Comparison of ENCODE assay signal across 18 mouse cellular contexts in genomic region chr6:121367099-121367498, GRCm38 (mm10). TPM values are rescaled to one million over a fixed set of nuclear protein-coding genes. Genes with fewer than 3 reads are reported as not detected.
DNase-seq lines count a peak whose midpoint lies in the region; ATAC-seq and TF ChIP-seq lines count a peak whose summit lies in the region.
"Had no signal": no experiment of that assay in that cellular context is flagged by ENCODE, and none has a peak within 500 bp of the region (broad histone marks: within the 10 kb centered on the region; RNA-seq: fewer than 3 reads in every experiment).

No protein-coding gene starts in this region.

- no peak for TF ChIP-seq CTCF in kidney, postnatal 0 days (IDR thresholded peaks at IDR 0.05; ENCODE audit: low read depth)

- ATAC-seq in kidney, embryonic 15.5 days (replicated peaks; ENCODE audit: low FRiP score) = peak; percentile 22; the same call in 1 of the 2 replicates
- ATAC-seq in kidney, postnatal 0 days (replicated peaks; ENCODE audit: low FRiP score, low read depth) = no peak
- ATAC-seq in intestine, embryonic 16.5 days = no peak
- ATAC-seq: activated CD4-positive, CD25-positive, alpha-beta regulatory T cell, adult 4 months; forebrain, embryonic 13.5 days; forebrain, embryonic 15.5 days; forebrain, postnatal 0 days; Patski had no signal

- peak; percentile 17 for DNase-seq in embryo, embryonic 9.5 days (ENCODE audit: extremely low spot score)
- no peak for DNase-seq in embryo, embryonic 10.5 days (ENCODE audit: low spot score)
- DNase-seq in kidney, postnatal 14 days = no peak
- DNase-seq in kidney, postnatal 0 days (ENCODE audit: low spot score) = peak; percentile 30
- DNase-seq in kidney, adult 8-10 months = no peak
- peak; percentile 81 for DNase-seq in Muller cell, postnatal 12 days (ENCODE audit: inconsistent ontology term)
- DNase-seq: adrenal gland, adult 8-10 months; cerebellum, adult 11-12 months; cerebellum, adult 2 months; forebrain, postnatal 0 days had no signal

- 39% methylated on average over 3 of the region's 3 CpGs for WGBS in kidney, embryonic 15.5 days
- WGBS in kidney, postnatal 0 days = 37% methylated on average over 3 of the region's 3 CpGs
- WGBS in intestine, embryonic 16.5 days = 56% methylated on average over 3 of the region's 3 CpGs

- no peak overlapping the region for H3K4me3 ChIP-seq in kidney, embryonic 15.5 days (replicated peaks)
- no peak overlapping the region for H3K4me3 ChIP-seq in kidney, postnatal 0 days (replicated peaks; ENCODE audit: low read depth, low read length)
- no peak overlapping the region for H3K4me3 ChIP-seq in intestine, embryonic 16.5 days (ENCODE audit: low read length)
- H3K4me3 ChIP-seq: embryonic facial prominence, embryonic 10.5 days; embryonic facial prominence, embryonic 12.5 days; forebrain, embryonic 13.5 days; forebrain, embryonic 15.5 days had no signal

- H3K4me1 ChIP-seq in kidney, embryonic 15.5 days = 0 out of 2 replicates have a peak, but pooled peaks cover 4% of the 10 kb centered on the region
- no peaks in the 10 kb centered on the region for H3K4me1 ChIP-seq in kidney, postnatal 0 days (replicated peaks; ENCODE audit: insufficient read depth, low read length)
- H3K4me1 ChIP-seq in intestine, embryonic 16.5 days (ENCODE audit: control insufficient read depth, insufficient read depth, low read length) = no peaks in the 10 kb centered on the region
- H3K4me1 ChIP-seq: embryonic facial prominence, embryonic 12.5 days; forebrain, embryonic 13.5 days; forebrain, embryonic 15.5 days had no signal

- no peak overlapping the region for H3K9ac ChIP-seq in kidney, embryonic 15.5 days
- H3K9ac ChIP-seq in kidney, postnatal 0 days (ENCODE audit: low read depth, low read length) = no peak overlapping the region
- no peak overlapping the region for H3K9ac ChIP-seq in intestine, embryonic 16.5 days (ENCODE audit: low read depth, low read length)
- H3K9ac ChIP-seq: embryonic facial prominence, embryonic 12.5 days; forebrain, embryonic 13.5 days; forebrain, embryonic 15.5 days; forebrain, postnatal 0 days had no signal

- H3K27me3 ChIP-seq in kidney, embryonic 15.5 days = no peaks in the 10 kb centered on the region
- no peaks in the 10 kb centered on the region for H3K27me3 ChIP-seq in kidney, postnatal 0 days (ENCODE audit: insufficient read depth, low read length)
- H3K27me3 ChIP-seq in intestine, embryonic 16.5 days (replicated peaks; ENCODE audit: control insufficient read depth, insufficient read depth, low read length) = no peaks in the 10 kb centered on the region
- H3K27me3 ChIP-seq: embryonic facial prominence, embryonic 12.5 days; forebrain, embryonic 13.5 days; forebrain, embryonic 15.5 days had no signal

- no peak overlapping the region for H3K4me2 ChIP-seq in kidney, embryonic 15.5 days
- H3K4me2 ChIP-seq in kidney, postnatal 0 days (ENCODE audit: low read length) = no peak overlapping the region
- no peak overlapping the region for H3K4me2 ChIP-seq in intestine, embryonic 16.5 days (ENCODE audit: low read depth, low read length)
- H3K4me2 ChIP-seq: embryonic facial prominence, embryonic 12.5 days; forebrain, embryonic 13.5 days; forebrain, embryonic 15.5 days had no signal

- no peaks in the 10 kb centered on the region for H3K9me3 ChIP-seq in kidney, embryonic 15.5 days (replicated peaks)
- H3K9me3 ChIP-seq in kidney, postnatal 0 days (replicated peaks; ENCODE audit: low read length) = no peaks in the 10 kb centered on the region
- no peaks in the 10 kb centered on the region for H3K9me3 ChIP-seq in intestine, embryonic 16.5 days (ENCODE audit: control insufficient read depth, low read length)
- H3K9me3 ChIP-seq: embryonic facial prominence, embryonic 10.5 days; embryonic facial prominence, embryonic 12.5 days; forebrain, embryonic 13.5 days; forebrain, embryonic 15.5 days had no signal

- no peaks in the 10 kb centered on the region for H3K36me3 ChIP-seq in kidney, embryonic 15.5 days
- H3K36me3 ChIP-seq in kidney, postnatal 0 days (ENCODE audit: insufficient read depth, low read length) = no peaks in the 10 kb centered on the region
- no peaks in the 10 kb centered on the region for H3K36me3 ChIP-seq in intestine, embryonic 16.5 days (ENCODE audit: control insufficient read depth, insufficient read depth, low read length)
- H3K36me3 ChIP-seq: embryonic facial prominence, embryonic 10.5 days; embryonic facial prominence, embryonic 12.5 days; forebrain, embryonic 15.5 days had no signal

- no peak overlapping the region for H3K27ac ChIP-seq in kidney, embryonic 15.5 days
- no peak overlapping the region for H3K27ac ChIP-seq in kidney, postnatal 0 days
- no peak overlapping the region for H3K27ac ChIP-seq in intestine, embryonic 16.5 days (ENCODE audit: low read length)
- H3K27ac ChIP-seq: embryonic facial prominence, embryonic 10.5 days; embryonic facial prominence, embryonic 12.5 days; forebrain, embryonic 13.5 days; forebrain, embryonic 15.5 days had no signal

RNA-seq across cellular contexts. Expression of gene Slc6a12, which starts 24.2 kb away (rescaled TPM):
- polyA plus RNA-seq in kidney, embryonic 15.5 days (2015; fragmentation: Nextera tagmentation; extraction: Ambion mirVana) = 0.44 and 0.51 TPM in 2 replicates
- 4.1 and 5.5 TPM in 2 replicates for polyA plus RNA-seq in kidney, postnatal 0 days (2015; fragmentation: Nextera tagmentation; extraction: Ambion mirVana)
- polyA plus RNA-seq in intestine, embryonic 16.5 days (2015; fragmentation: Nextera tagmentation; extraction: Ambion mirVana) = 0.06 and 0.22 TPM in 2 replicates
- polyA plus RNA-seq: activated CD4-positive, CD25-positive, alpha-beta regulatory T cell, adult 4 months; embryonic facial prominence, embryonic 12.5 days had no signal

Comparison
In these comparisons a context has a peak if more than half of its experiments do, and no peak if none do; other contexts are left out.
1. DNase-seq: peak in embryo, embryonic 9.5 days (single experiment), kidney, postnatal 0 days (single experiment) and Muller cell, postnatal 12 days (single experiment); none in embryo, embryonic 10.5 days (single experiment), kidney, postnatal 14 days (single experiment) and kidney, adult 8-10 months (0 of 2).